Mouse (Mus musculus) cortical plate, adult 2 months (tissue): ENCODE measurements around the gene Specc1.

Source experiments
- CTCF ChIP-seq: fragments of 200-500 bp; IDR thresholded peaks from 2 replicates; pipeline ENCODE4 v1.5.1; 2011; ENCODE audit warnings: mild to moderate bottlenecking, control low read depth, low read length; ENCODE audit not compliant: insufficient read depth; ENCODE audit errors: extremely low read depth
- POLR2A ChIP-seq: fragments of 200-500 bp; IDR thresholded peaks from 2 replicates; pipeline ENCODE4 v1.6.1; 2011; ENCODE audit warnings: mild to moderate bottlenecking, low read length, control low read depth; ENCODE audit not compliant: insufficient read depth; ENCODE audit errors: extremely low read depth

DNA sequence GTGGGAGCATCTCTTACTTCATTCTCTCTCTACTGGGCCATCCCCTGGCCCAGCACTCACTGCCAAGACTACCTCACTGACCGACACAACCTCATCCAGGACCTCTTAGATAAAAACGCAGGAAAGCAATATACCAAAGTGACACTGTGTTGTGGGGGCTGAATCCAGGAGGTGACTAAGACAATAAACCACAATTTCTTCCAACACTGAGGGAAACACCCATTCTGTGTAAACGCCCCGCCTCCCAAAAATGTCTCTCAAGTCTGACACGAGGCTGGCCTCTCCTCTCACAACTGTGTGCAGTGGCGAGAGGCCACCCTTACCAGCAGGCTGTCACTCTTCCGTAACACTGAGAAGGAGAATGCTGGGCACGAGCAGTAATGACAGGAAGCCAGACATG, 311.8 kb downstream of the Specc1 start:
- no peak for TF ChIP-seq CTCF
- TF ChIP-seq POLR2A = no peak
